Mouse (Mus musculus): ENCODE results near the gene P2ry6. TPM values are rescaled to one million over a fixed set of nuclear protein-coding genes. Genes with fewer than 3 reads are reported as not detected.

Gene P2ry6
- 1 to 10 TPM; 3.7 to 3.9 TPM for total RNA-seq (2021)

GRCm38 (mm10) chr7:100974135-100974903 is at the start of gene P2ry6:
Gene P2ry6 (minus strand): TSS chr7:100974649.
- peak; percentile 64 to 72 for DNase-seq
- intact Hi-C loops (cut with DNase I): no loop called here

- intact Hi-C loops (cut with DNase I): no loop called here
- DNase-seq: no peak
Measured at GRCm38 (mm10) chr7:101017492-101017891, 43.0 kb upstream of the P2ry6 start.

DNA sequence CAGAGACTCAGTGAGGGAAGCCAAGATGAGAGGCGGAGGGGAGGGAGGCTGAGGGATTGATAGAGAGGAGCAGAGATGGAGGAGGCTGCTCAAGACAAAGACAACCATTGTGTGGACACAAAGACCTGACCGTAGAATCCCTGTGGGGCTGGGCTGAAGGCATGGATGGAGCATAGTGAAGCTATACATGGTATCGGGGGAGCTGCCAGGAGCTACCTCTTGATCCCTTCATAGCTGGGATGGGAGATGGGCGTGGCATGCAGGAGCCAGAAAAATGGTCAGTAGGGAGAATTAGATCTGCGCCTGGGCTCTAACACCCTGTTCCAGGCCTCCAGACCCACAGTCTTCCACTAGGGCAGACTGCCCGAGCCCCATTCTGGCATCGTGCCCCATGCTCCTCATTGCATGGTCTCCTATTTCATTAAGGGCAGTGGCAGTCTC is 42.6 kb upstream of the P2ry6 start:
- intact Hi-C loops (cut with DNase I): no loop called here
- DNase-seq: peak in 1 of 2 experiments; percentile 47

GRCm38 (mm10) chr7:101014985-101015384 is 40.5 kb upstream of the P2ry6 start:
- no peak for DNase-seq
- intact Hi-C loops (cut with DNase I): no loop called here

DNA sequence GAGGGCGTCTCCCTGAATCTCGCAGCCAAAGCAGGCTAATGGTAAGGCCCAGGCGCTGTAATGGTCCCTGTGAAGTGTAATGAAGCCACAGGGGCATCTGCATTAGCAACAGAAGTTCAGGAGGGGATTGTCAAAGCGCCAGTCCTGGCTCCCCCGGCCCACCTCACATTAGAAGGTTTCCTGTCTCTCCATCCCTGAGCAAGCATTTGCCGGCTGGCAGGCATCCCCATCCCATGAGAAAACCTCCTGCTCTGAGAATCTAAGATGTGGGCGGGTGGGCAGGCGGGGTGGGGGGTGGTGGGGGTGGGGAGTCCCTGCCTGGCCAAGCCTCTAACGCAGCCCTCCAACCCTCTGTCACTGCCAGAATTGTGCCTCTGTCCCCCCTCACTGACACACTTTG is 39.6 kb upstream of the P2ry6 start:
- intact Hi-C loops (cut with DNase I): no loop called here
- peak in 1 of 2 experiments; percentile 22 for DNase-seq

GRCm38 (mm10) chr7:101012541-101012940 is 38.1 kb upstream of the P2ry6 start, which contains the start of gene P2ry2:
Gene P2ry2 (minus strand): TSS chr7:101012866.
- no peak for DNase-seq
- intact Hi-C loops (cut with DNase I): loop anchor here (2.0 kb wide), 1 partner anchor 38 kb away; no protein-coding TSS in a partner anchor

DNA sequence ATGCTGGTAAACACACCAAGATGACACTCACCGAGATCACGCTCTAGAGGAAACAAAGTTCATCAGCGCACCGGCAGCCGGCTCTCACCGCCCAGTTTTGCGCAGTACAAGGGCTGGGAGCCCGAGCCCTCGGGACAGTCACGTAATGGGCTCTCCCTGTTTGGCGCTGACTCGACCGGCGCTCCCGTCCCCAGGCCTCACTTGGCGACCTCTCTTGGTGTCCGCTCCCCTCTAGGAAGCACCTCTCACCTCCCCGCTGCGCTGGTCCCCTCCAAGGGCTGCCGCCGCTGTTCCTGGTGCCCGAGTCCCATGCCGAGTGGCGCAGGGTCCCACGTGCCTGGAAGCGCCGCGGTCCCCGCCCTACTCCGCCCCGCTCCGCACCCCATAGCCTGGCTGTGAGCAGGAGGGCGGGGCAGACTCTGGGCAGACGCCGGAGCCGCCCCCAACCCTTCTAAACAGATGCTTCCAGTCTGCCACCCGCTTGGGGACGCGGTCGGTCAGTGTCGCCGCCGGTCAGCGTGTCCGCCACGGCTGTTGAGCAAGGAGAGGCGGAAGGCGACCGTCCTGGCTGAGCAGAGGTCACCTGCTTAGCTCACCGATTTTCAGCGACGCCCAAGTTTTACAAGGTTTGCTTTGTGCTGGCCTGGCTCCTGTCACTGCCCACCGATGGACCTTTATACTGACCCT is 37.4 kb upstream of the P2ry6 start:
- intact Hi-C loops (cut with DNase I): loop anchor here (2.0 kb wide), 2 partner anchors 19 to 39 kb away; no protein-coding TSS in a partner anchor
- peak; percentile 86 to 89 for DNase-seq

GRCm38 (mm10) chr7:101010741-101011140 is 36.3 kb upstream of the P2ry6 start:
- DNase-seq: no peak
- intact Hi-C loops (cut with DNase I): loop anchor here (2.0 kb wide), 1 partner anchor 18 kb away; no protein-coding TSS in a partner anchor

GRCm38 (mm10) chr7:101006201-101006600 is 31.8 kb upstream of the P2ry6 start:
- intact Hi-C loops (cut with DNase I): no loop called here

GRCm38 (mm10) chr7:101005119-101005518 is 30.7 kb upstream of the P2ry6 start:
- no peak for DNase-seq
- intact Hi-C loops (cut with DNase I): no loop called here

More at GRCm38 (mm10) chr7:101006201-101006600, 31.8 kb upstream of the P2ry6 start:
- no peak for DNase-seq

- intact Hi-C loops (cut with DNase I): no loop called here
- DNase-seq: peak in 1 of 2 experiments; percentile 38
Measured at GRCm38 (mm10) chr7:101003442-101004326, 29.2 kb upstream of the P2ry6 start.

DNA sequence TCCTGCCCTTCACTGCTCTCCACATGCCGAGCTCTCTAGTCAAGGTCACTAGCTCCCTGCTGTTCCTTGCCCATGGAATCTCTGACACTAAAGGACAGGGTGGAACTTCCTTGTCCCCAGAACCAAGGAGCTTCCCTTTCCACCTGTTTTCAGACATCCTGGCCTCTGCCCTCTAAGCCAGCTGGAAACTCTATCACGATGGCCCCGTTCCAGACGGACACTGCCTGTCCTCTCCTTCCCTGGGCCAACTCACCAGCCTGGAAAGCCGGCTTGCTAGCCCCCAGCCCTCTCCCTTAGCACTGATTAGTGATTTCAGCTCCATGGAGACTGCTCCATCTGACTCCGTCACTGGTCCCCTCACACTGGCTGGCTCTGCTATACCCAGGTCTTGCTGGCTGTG is 27.8 kb upstream of the P2ry6 start:
- intact Hi-C loops (cut with DNase I): no loop called here

GRCm38 (mm10) chr7:100999623-101000022 is 25.2 kb upstream of the P2ry6 start:
- peak in 1 of 2 experiments; percentile 21 for DNase-seq
- intact Hi-C loops (cut with DNase I): no loop called here

More for the DNA sequence above, 27.8 kb upstream of the P2ry6 start:
- DNase-seq: peak; percentile 67 to 69

GRCm38 (mm10) chr7:100998578-100998960 is 24.1 kb upstream of the P2ry6 start:
- DNase-seq: no peak
- intact Hi-C loops (cut with DNase I): no loop called here

DNA sequence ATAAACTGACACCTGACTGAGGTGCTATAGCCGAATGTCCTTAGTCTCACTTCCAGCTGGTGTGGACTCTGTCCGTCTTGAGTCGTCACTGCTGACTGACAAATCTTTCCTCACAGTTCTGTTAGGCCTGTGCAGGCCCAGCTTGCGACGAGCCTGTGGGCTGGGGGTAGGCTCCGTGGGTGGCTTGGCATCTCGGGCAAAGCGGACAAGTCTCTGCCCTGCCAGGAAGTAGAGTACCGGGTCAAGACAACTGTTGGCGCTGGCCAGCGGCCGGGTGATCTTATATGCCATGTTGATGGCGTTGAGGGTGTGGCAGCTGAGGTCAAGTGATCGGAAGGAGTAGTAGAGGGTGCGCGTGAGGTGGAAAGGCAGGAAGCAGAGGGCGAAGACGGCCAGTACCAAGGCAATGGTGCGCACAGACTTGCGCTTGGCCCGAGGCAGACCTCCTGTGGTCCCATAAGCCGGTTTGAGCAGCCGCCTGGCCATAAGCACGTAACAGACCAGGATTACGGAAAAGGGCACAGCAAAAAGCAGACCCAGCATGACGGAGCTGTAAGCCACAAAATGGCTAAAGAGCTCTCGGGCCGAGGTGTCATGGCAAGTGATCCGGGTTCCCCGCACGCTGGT is 23.6 kb upstream of the P2ry6 start:
- DNase-seq: no peak
- intact Hi-C loops (cut with DNase I): no loop called here

GRCm38 (mm10) chr7:100997215-100997614 is 22.8 kb upstream of the P2ry6 start:
- DNase-seq: no peak
- intact Hi-C loops (cut with DNase I): no loop called here

DNA sequence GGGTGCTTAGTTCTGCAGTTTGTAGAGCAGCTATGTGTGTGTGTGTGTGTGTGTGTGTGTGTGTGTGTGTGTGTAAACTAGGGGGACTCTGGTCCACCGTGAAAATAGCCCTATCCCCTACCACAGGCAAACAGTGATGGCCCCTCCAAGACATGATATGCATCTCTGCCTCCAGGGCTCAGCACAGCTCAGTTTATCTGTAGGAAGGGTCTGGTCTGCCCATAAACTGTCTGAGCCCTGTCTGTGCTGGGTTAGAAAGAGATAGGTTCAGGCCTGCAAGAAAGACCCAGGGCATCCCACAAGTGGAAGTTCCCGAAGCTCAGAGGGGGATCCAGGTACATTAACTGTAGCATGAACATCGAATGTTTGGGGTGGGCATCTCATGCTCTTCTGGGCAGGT is 21.5 kb upstream of the P2ry6 start:
- no peak for DNase-seq
- intact Hi-C loops (cut with DNase I): no loop called here

GRCm38 (mm10) chr7:100995260-100995864 is 20.9 kb upstream of the P2ry6 start:
- DNase-seq: peak in 1 of 2 experiments; percentile 22

GRCm38 (mm10) chr7:100993166-100993565 is 18.7 kb upstream of the P2ry6 start:
- intact Hi-C loops (cut with DNase I): loop anchor here (2.0 kb wide), 1 partner anchor 18 kb away; no protein-coding TSS in a partner anchor
- peak; percentile 89 to 90 for DNase-seq

More at GRCm38 (mm10) chr7:100995260-100995864, 20.9 kb upstream of the P2ry6 start:
- intact Hi-C loops (cut with DNase I): no loop called here

All from heart, postnatal 10 days (tissue).